Mouse (Mus musculus): Measurements from ENCODE around the gene Fam171b. TPM values are rescaled to one million over a fixed set of nuclear protein-coding genes. Genes with fewer than 3 reads are reported as not detected.

The Fam171b gene
- polyA plus RNA-seq, 1 experiment from 2014 or later, result 20.4 TPM

DNA sequence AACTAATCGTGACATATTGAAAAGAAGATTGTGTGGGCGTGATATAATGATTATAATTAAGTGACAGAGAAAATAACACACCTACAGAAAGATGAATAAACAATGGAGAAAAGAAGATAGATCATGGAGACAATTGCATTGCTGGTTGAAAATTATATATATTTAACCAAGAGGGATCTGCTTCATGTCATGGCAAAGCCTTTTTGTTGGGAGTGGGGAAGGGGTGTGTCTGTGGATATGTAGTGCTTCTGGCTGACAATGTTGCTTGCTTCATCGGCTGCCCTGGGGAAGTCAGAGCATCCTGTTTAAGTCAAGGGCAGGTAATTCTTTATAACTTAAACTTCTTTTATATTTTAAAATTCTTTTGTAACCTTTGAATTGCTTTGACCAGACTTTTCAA, 36.1 kb downstream of the Fam171b start:
- Histone ChIP-seq H3K27ac (replicated peaks; ENCODE audit: low read depth, low read length) (no peak overlapping the region), H3K9ac (ENCODE audit: low read length) (no peak overlapping the region), H3K4me2 (ENCODE audit: low read depth, severe bottlenecking) (no peak overlapping the region), H3K4me1 (ENCODE audit: control insufficient read depth, insufficient read depth, low read length) (peaks cover 2% of the 10 kb centered on the region; the same call in 1 of the 2 replicates), H3K4me3 (ENCODE audit: low read depth, low read length) (no peak overlapping the region), H3K36me3 (ENCODE audit: control insufficient read depth, insufficient read depth, low read length) (no peaks in the 10 kb centered on the region), H3K9me3 (ENCODE audit: control insufficient read depth, low read length) (no peaks in the 10 kb centered on the region), H3K27me3 (ENCODE audit: control insufficient read depth, insufficient read depth, low read length) (no peaks in the 10 kb centered on the region)
- 92% methylated on average over 3 of the region's 3 CpGs for WGBS
- ATAC-seq (ENCODE audit: insufficient number of reproducible peaks, low FRiP score, low TSS enrichment, low read depth) (no peak), DNase-seq (ENCODE audit: low spot score) (no peak)

DNA sequence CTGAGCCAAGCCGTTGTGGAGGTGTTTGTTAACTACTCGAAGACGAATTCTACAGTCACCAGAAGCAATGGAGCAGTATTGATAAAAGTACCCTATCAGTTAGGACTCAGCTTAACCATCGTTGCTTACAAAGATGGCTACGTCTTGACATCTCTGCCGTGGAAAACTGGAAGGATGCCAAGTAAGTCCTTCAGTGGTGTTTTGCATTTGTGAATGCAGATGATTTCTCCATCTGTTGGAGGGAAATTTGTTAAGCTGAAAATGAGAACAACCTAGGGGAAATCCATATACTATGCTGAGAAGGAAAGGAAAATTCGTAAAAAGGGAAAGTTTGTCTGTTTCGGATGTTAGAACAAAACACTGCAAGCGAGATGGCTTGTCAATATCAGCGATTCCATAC, 41.0 kb downstream of the Fam171b start:
- Histone ChIP-seq H3K27ac (replicated peaks; ENCODE audit: low read depth, low read length) (no peak overlapping the region), H3K4me3 (ENCODE audit: low read depth, low read length) (no peak overlapping the region), H3K4me1 (ENCODE audit: control insufficient read depth, insufficient read depth, low read length) (no peaks in the 10 kb centered on the region; the same call in 1 of the 2 replicates), H3K4me2 (ENCODE audit: low read depth, severe bottlenecking) (no peak overlapping the region), H3K9me3 (ENCODE audit: control insufficient read depth, low read length) (no peaks in the 10 kb centered on the region), H3K27me3 (ENCODE audit: control insufficient read depth, insufficient read depth, low read length) (no peaks in the 10 kb centered on the region), H3K36me3 (ENCODE audit: control insufficient read depth, insufficient read depth, low read length) (no peaks in the 10 kb centered on the region), H3K9ac (ENCODE audit: low read length) (no peak overlapping the region)
- WGBS, result 89% methylated on average over 10 of the region's 10 CpGs
- no peak for ATAC-seq (ENCODE audit: insufficient number of reproducible peaks, low FRiP score, low TSS enrichment, low read depth)
- no peak for DNase-seq (ENCODE audit: low spot score)

DNA sequence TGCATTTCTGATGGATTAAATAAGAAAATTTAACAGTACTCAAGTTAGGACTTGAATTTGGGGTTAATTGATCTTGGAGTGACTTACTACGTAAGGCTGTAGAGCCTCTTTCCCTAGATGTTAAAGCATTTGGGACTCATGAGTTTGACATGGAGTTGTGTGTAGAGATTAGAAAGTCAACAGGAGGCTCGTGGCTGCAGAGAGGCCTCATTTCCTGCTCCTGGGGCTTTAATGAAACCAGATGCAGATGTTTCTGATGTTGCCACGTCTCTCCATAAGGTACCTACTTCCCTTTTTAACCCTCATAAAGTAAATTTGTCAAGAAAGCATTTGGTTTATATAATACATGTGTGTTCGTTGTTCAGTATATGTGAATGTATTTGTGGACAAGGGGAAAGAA, 43.8 kb downstream of the Fam171b start:
- H3K27ac ChIP-seq (replicated peaks; ENCODE audit: low read depth, low read length), result peak overlapping the region; percentile 30; the same call in 1 of the 2 replicates
- H3K4me2 ChIP-seq (ENCODE audit: low read depth, severe bottlenecking), result no peak overlapping the region
- no peaks in the 10 kb centered on the region for H3K27me3 ChIP-seq (ENCODE audit: control insufficient read depth, insufficient read depth, low read length)
- H3K4me3 ChIP-seq (ENCODE audit: low read depth, low read length), result no peak overlapping the region
- no peaks in the 10 kb centered on the region for H3K36me3 ChIP-seq (ENCODE audit: control insufficient read depth, insufficient read depth, low read length)
- ATAC-seq (ENCODE audit: insufficient number of reproducible peaks, low FRiP score, low TSS enrichment, low read depth), result 0 out of 2 replicates have a peak, but pooled peaks have one; percentile 51
- DNase-seq (ENCODE audit: low spot score), result peak; percentile 47
- H3K9ac ChIP-seq (ENCODE audit: low read length), result no peak overlapping the region
- 10% methylated on average over 4 of the region's 4 CpGs for WGBS
- H3K4me1 ChIP-seq (ENCODE audit: control insufficient read depth, insufficient read depth, low read length), result no peaks in the 10 kb centered on the region; the same call in 1 of the 2 replicates
- H3K9me3 ChIP-seq (ENCODE audit: control insufficient read depth, low read length), result no peaks in the 10 kb centered on the region

DNA sequence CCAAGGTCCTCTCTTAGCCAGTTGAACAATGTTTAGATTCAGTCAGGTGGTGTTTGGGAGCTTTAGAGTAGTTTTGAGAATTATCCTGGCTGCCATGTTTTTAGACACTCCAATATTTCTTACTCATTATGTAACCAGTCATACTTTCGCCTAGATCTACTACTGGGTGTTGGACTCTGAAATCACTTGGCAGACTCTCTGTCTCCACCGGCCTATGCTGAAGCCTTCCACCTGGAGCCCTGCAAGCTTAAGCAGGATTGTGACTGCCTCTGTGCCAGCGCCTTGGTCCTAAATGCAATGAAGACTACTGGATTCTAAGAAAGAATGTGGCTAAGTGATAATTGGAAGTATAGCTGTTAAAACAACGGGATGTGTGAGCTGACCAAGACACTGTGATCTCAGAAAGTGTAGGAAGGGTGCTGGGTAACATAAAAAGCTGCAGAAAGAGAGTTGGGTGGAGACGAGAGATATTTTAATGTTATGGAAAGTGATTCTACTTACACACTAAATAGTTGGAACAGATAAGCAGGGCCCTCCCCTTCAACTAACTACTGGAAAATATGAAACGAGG, 71.5 kb downstream of the Fam171b start:
- H3K4me2 ChIP-seq (ENCODE audit: low read depth, severe bottlenecking), result no peak overlapping the region
- H3K9ac ChIP-seq (ENCODE audit: low read length), result no peak overlapping the region
- H3K27me3 ChIP-seq (ENCODE audit: control insufficient read depth, insufficient read depth, low read length), result no peaks in the 10 kb centered on the region
- no peaks in the 10 kb centered on the region for H3K4me1 ChIP-seq (ENCODE audit: control insufficient read depth, insufficient read depth, low read length)
- no peak overlapping the region for H3K4me3 ChIP-seq (ENCODE audit: low read depth, low read length)
- DNase-seq (ENCODE audit: low spot score) (no peak), ATAC-seq (ENCODE audit: insufficient number of reproducible peaks, low FRiP score, low TSS enrichment, low read depth) (no peak)
- 85% methylated on average over 6 of the region's 6 CpGs for WGBS
- H3K9me3 ChIP-seq (ENCODE audit: control insufficient read depth, low read length), result no peaks in the 10 kb centered on the region
- H3K36me3 ChIP-seq (ENCODE audit: control insufficient read depth, insufficient read depth, low read length), result no peaks in the 10 kb centered on the region
- H3K27ac ChIP-seq (replicated peaks; ENCODE audit: low read depth, low read length), result no peak overlapping the region

DNA sequence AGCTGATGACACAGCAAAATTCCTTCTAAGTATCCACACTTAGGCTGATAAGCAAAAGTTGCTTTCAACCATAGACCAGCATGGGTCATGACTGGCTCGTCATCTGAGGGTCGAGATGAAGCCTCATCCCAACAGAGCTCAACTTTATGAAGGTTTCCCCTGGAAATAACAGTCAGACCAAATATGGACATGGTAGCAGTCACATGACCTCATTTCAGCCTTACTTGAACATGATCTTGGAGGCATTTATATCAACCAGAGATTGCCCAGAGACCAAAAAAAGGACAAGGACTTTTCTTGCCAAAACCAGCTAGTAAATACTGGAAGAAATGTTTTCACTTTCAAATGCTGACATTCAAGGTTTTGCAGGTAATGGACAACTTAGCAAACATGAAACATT, 81.3 kb downstream of the Fam171b start:
- ATAC-seq (ENCODE audit: insufficient number of reproducible peaks, low FRiP score, low TSS enrichment, low read depth) (no peak), DNase-seq (ENCODE audit: low spot score) (no peak)

DNA sequence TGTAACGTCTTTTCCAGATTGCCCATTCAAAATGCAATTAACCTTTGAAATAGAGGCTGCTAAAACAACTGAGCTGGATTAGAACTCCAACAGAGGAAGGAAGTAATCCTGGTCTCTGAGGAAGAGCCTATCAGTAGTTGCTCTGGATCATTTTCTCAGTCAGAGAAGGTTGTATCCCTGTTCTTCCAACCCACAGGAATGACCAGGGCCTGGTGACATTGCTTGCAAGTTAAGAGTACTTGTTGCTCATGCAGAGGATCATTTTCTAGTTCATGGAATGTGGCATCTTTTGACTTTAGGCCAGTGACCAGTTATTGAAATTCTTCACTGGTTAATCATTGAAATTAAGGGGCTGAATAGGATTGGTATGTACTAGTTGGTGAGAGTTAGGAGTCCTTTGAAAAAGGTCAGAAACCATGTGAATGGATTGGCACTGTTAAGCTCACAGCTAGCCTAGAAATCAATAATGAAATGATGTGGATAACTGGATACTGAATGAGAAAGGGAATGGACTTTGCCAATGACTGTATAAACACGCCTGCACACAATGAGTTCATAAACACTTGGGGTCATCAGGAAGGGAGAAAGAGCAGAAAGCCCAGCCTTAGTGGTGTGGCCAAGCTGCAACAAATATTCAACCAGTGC, 89.6 kb downstream of the Fam171b start:
- Histone ChIP-seq H3K4me3 (ENCODE audit: low read depth, low read length) (no peak overlapping the region), H3K27ac (replicated peaks; ENCODE audit: low read depth, low read length) (no peak overlapping the region), H3K9ac (ENCODE audit: low read length) (no peak overlapping the region), H3K4me2 (ENCODE audit: low read depth, severe bottlenecking) (no peak overlapping the region), H3K9me3 (ENCODE audit: control insufficient read depth, low read length) (no peaks in the 10 kb centered on the region), H3K36me3 (ENCODE audit: control insufficient read depth, insufficient read depth, low read length) (no peaks in the 10 kb centered on the region), H3K4me1 (ENCODE audit: control insufficient read depth, insufficient read depth, low read length) (no peaks in the 10 kb centered on the region), H3K27me3 (ENCODE audit: control insufficient read depth, insufficient read depth, low read length) (no peaks in the 10 kb centered on the region)
- ATAC-seq (ENCODE audit: insufficient number of reproducible peaks, low FRiP score, low TSS enrichment, low read depth), result no peak
- WGBS, result 84% methylated on average over 2 of the region's 2 CpGs
- DNase-seq (ENCODE audit: low spot score), result no peak

More for the DNA sequence above, 81.3 kb downstream of the Fam171b start:
- no peaks in the 10 kb centered on the region for H3K9me3 ChIP-seq (ENCODE audit: control insufficient read depth, low read length)
- no peak overlapping the region for H3K4me2 ChIP-seq (ENCODE audit: low read depth, severe bottlenecking)
- H3K27me3 ChIP-seq (ENCODE audit: control insufficient read depth, insufficient read depth, low read length), result no peaks in the 10 kb centered on the region
- no peaks in the 10 kb centered on the region for H3K36me3 ChIP-seq (ENCODE audit: control insufficient read depth, insufficient read depth, low read length)
- WGBS, result 93% methylated on average over 2 of the region's 2 CpGs
- H3K4me3 ChIP-seq (ENCODE audit: low read depth, low read length), result no peak overlapping the region
- H3K4me1 ChIP-seq (ENCODE audit: control insufficient read depth, insufficient read depth, low read length), result no peaks in the 10 kb centered on the region
- no peak overlapping the region for H3K9ac ChIP-seq (ENCODE audit: low read length)
- no peak overlapping the region for H3K27ac ChIP-seq (replicated peaks; ENCODE audit: low read depth, low read length)

DNA sequence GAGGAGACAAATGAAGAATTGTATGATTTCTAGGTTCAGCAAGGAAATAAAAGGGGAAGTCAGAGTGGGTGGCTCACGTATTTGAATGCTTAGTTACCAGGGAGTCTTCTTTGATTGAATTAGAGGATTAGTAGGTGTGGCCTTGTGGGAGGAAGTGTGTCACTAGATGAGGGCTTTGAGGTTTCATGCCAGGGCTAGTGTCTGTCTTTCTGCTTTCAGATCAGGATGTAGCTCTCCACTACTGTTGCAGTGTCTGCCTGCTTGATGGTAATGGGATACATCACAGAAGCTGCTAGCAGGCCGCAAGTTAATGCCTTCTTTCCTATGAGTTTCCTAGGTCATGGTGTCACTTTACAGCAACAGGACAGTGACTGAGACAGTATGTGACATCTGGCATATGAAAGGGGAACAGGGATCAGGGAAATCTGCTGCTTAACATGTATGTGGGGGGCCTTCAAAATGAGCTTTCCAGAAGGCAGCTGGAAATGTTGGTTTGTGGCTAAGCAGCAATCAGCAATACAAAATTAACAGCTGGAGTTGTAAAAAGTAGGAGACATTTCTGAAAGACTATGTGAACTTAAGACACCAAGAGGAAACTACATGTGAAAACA, 117.1 kb downstream of the Fam171b start:
- Histone ChIP-seq H3K9me3 (ENCODE audit: control insufficient read depth, low read length) (no peaks in the 10 kb centered on the region), H3K4me3 (ENCODE audit: low read depth, low read length) (no peak overlapping the region), H3K27me3 (ENCODE audit: control insufficient read depth, insufficient read depth, low read length) (no peaks in the 10 kb centered on the region), H3K36me3 (ENCODE audit: control insufficient read depth, insufficient read depth, low read length) (no peaks in the 10 kb centered on the region), H3K9ac (ENCODE audit: low read length) (no peak overlapping the region), H3K27ac (replicated peaks; ENCODE audit: low read depth, low read length) (no peak overlapping the region), H3K4me2 (ENCODE audit: low read depth, severe bottlenecking) (no peak overlapping the region), H3K4me1 (ENCODE audit: control insufficient read depth, insufficient read depth, low read length) (0 out of 2 replicates have a peak, but pooled peaks cover 3% of the 10 kb centered on the region)
- DNase-seq (ENCODE audit: low spot score) (no peak), ATAC-seq (ENCODE audit: insufficient number of reproducible peaks, low FRiP score, low TSS enrichment, low read depth) (no peak)
- WGBS, result 50% methylated on average over 2 of the region's 2 CpGs
